Mouse (Mus musculus) stomach, postnatal 0 days (tissue): ENCODE measurements at regions not wholly inside any gene's neighbourhood (a gene's known extent, or its start where the extent isn't known, plus 50 kb on each side); places are given as distances from the start of the nearest gene placed in this dataset.

Experiments used
- CTCF ChIP-seq: IDR thresholded peaks from 2 replicates; pipeline ENCODE4 v1.5.1; 2016; ENCODE audit warnings: antibody characterized with exemption, low read depth, mild to moderate bottlenecking, moderate library complexity
- EP300 ChIP-seq: optimal IDR thresholded peaks from 2 replicates; pipeline ENCODE3; 2016; ENCODE audit warnings: antibody characterized with exemption

- TF ChIP-seq CTCF (no peak), EP300 (no peak)
Measured at GRCm38 (mm10) chr11:63569785-63570479, 352.2 kb downstream of the Hs3st3b1 start.
